Mouse (Mus musculus) lung, postnatal 0 days (tissue): Measurements from ENCODE around the gene Togaram1.

ENCODE experiments used
- CTCF ChIP-seq: IDR thresholded peaks from 2 replicates; pipeline ENCODE4 v1.5.1; 2016; ENCODE audit warnings: antibody characterized with exemption, mild to moderate bottlenecking
- EP300 ChIP-seq: IDR thresholded peaks from 2 replicates; pipeline ENCODE4 v1.6.1; 2016; ENCODE audit warnings: antibody characterized with exemption, mild to moderate bottlenecking, control low read depth

DNA sequence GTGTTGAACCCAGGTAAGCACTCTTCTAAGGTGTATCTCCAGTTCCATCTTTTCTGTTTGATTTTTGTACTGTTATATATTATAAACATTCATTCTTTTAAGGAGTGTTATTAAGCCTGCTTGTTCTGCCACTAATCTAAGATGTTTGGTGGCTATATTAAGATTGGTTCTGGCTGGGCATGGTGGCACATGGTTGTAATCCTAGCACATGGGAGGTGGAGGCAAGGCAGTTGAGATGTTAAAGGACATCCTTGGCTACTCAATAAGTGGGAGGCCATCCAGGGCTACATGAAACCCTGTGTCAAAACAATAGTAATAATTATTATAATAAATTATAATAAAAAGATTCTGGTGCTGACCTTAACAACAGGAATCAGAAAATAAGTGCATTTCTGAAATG is 5.8 kb downstream of the Togaram1 start:
- TF ChIP-seq CTCF (no peak), EP300 (no peak)
